Mouse (Mus musculus): ENCODE measurements at regions not wholly inside any gene's neighbourhood (a gene's known extent, or its start where the extent isn't known, plus 50 kb on each side); places are given as distances from the start of the nearest gene placed in this dataset.

GRCm38 (mm10) chr10:109528096-109528495 is 517.3 kb upstream of the Syt1 start:
- H3K4me1 ChIP-seq (replicated peaks; ENCODE audit: control insufficient read depth, insufficient read depth, low read length) = no peaks in the 10 kb centered on the region
- H3K27ac ChIP-seq = no peak overlapping the region
- no peak for ATAC-seq (ENCODE audit: low FRiP score)
- no peaks in the 10 kb centered on the region for H3K36me3 ChIP-seq (replicated peaks; ENCODE audit: control insufficient read depth, insufficient read depth)
- no peak overlapping the region for H3K9ac ChIP-seq
- no peak overlapping the region for H3K4me2 ChIP-seq (replicated peaks)
- 90% methylated on average over 2 of the region's 2 CpGs for WGBS
- no peak overlapping the region for H3K4me3 ChIP-seq (replicated peaks; ENCODE audit: low read length)
- H3K9me3 ChIP-seq (ENCODE audit: control insufficient read depth, low read length) = no peaks in the 10 kb centered on the region
- no peaks in the 10 kb centered on the region for H3K27me3 ChIP-seq (ENCODE audit: control insufficient read depth, insufficient read depth, low read length)
- no peak for DNase-seq (ENCODE audit: low spot score)

DNA sequence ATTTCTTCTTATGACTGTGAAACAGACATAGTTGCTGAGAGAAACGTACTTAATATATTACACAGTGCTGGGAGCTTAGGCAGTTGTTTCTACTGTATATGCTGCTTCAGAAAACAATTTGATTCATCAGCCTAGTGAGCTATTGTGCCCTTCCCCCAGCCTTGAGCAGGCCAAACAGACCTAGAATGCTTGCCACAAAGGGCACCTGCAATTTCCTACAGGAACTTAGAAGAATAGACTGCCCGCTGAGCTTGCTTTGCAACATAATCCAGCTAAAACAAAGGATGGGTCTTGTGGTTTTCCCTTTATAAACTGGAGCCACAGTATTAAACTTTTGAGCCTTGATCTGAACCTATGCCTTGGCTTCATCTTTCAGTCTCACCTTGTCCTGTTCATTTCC is 510.9 kb upstream of the Syt1 start:
- no peak for ATAC-seq (ENCODE audit: low FRiP score)
- 21% methylated on average over 2 of the region's 2 CpGs for WGBS
- H3K4me2 ChIP-seq (replicated peaks) = no peak overlapping the region

GRCm38 (mm10) chr10:109517664-109518063 is 506.9 kb upstream of the Syt1 start:
- H3K27ac ChIP-seq = no peak overlapping the region
- no peak overlapping the region for H3K9ac ChIP-seq
- no peak overlapping the region for H3K4me2 ChIP-seq (replicated peaks)
- H3K9me3 ChIP-seq (ENCODE audit: control insufficient read depth, low read length) = no peaks in the 10 kb centered on the region; the same call in 1 of the 2 replicates
- 83% methylated on average over 1 of the region's 1 CpGs for WGBS
- ATAC-seq (ENCODE audit: low FRiP score) (no peak), DNase-seq (ENCODE audit: low spot score) (no peak)
- no peak overlapping the region for H3K4me3 ChIP-seq (replicated peaks; ENCODE audit: low read length)
- no peaks in the 10 kb centered on the region for H3K27me3 ChIP-seq (ENCODE audit: control insufficient read depth, insufficient read depth, low read length)
- no peaks in the 10 kb centered on the region for H3K4me1 ChIP-seq (replicated peaks; ENCODE audit: control insufficient read depth, insufficient read depth, low read length)
- no peaks in the 10 kb centered on the region for H3K36me3 ChIP-seq (replicated peaks; ENCODE audit: control insufficient read depth, insufficient read depth)

More for the DNA sequence above, 510.9 kb upstream of the Syt1 start:
- Histone ChIP-seq H3K36me3 (replicated peaks; ENCODE audit: control insufficient read depth, insufficient read depth) (no peaks in the 10 kb centered on the region), H3K9ac (no peak overlapping the region), H3K4me3 (replicated peaks; ENCODE audit: low read length) (no peak overlapping the region), H3K4me1 (replicated peaks; ENCODE audit: control insufficient read depth, insufficient read depth, low read length) (no peaks in the 10 kb centered on the region), H3K27ac (no peak overlapping the region), H3K9me3 (ENCODE audit: control insufficient read depth, low read length) (no peaks in the 10 kb centered on the region), H3K27me3 (ENCODE audit: control insufficient read depth, insufficient read depth, low read length) (no peaks in the 10 kb centered on the region)
- no peak for DNase-seq (ENCODE audit: low spot score)

DNA sequence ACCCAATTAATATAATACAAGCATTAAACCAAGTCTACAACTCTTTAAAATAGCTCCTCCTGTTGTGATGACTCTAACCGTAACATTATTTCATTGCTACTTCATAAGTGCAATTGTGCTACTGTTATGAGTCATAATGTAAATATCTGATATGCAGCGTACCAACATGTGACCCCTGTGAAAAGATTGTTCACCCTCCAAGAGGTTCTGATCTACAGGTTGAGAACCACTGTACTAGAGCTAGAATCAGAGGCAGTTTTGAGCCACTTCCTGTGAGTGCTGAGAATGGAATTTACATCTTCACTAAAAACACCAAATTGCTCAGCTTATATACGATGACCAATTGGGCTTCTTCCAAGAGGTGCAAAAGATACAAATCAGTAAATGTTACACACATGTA is 504.4 kb upstream of the Syt1 start:
- no peaks in the 10 kb centered on the region for H3K36me3 ChIP-seq (replicated peaks; ENCODE audit: control insufficient read depth, insufficient read depth)
- H3K27ac ChIP-seq = no peak overlapping the region
- H3K4me3 ChIP-seq (replicated peaks; ENCODE audit: low read length) = no peak overlapping the region
- no peaks in the 10 kb centered on the region; the same call in 1 of the 2 replicates for H3K9me3 ChIP-seq (ENCODE audit: control insufficient read depth, low read length)
- no peaks in the 10 kb centered on the region for H3K4me1 ChIP-seq (replicated peaks; ENCODE audit: control insufficient read depth, insufficient read depth, low read length)
- H3K4me2 ChIP-seq (replicated peaks) = no peak overlapping the region
- no peak for DNase-seq (ENCODE audit: low spot score)
- ATAC-seq (ENCODE audit: low FRiP score) = no peak
- no peak overlapping the region for H3K9ac ChIP-seq
- WGBS = 93% methylated on average over 3 of the region's 3 CpGs
- H3K27me3 ChIP-seq (ENCODE audit: control insufficient read depth, insufficient read depth, low read length) = no peaks in the 10 kb centered on the region

GRCm38 (mm10) chr10:109510917-109511715 is 500.3 kb upstream of the Syt1 start:
- DNase-seq (ENCODE audit: low spot score) (no peak), ATAC-seq (ENCODE audit: low FRiP score) (no peak)
- Histone ChIP-seq H3K4me3 (replicated peaks; ENCODE audit: low read length) (no peak overlapping the region), H3K4me2 (replicated peaks) (no peak overlapping the region), H3K36me3 (replicated peaks; ENCODE audit: control insufficient read depth, insufficient read depth) (no peaks in the 10 kb centered on the region), H3K9ac (no peak overlapping the region), H3K27me3 (ENCODE audit: control insufficient read depth, insufficient read depth, low read length) (no peaks in the 10 kb centered on the region), H3K27ac (no peak overlapping the region), H3K9me3 (ENCODE audit: control insufficient read depth, low read length) (no peaks in the 10 kb centered on the region), H3K4me1 (replicated peaks; ENCODE audit: control insufficient read depth, insufficient read depth, low read length) (no peaks in the 10 kb centered on the region)
- 65% methylated on average over 1 of the region's 1 CpGs for WGBS

DNA sequence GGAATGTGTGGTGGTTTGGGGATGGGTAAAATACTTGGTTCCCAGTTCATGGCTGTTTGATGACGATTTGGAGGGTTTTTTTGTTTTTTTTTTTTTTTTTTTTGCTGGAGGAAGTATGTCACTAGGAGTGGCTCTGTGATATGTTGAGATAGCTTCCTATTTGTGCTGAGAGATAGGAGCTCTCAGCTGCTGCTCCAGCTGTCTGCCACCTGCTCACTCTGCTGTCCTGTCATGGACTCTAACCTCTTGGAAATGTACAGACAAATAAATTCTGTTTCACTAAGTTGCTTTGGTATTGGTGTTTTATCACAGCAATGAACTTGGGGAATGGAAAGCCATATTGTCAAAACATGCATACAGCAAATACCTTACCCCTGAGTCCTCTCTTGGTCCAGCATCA is 497.8 kb upstream of the Syt1 start:
- Histone ChIP-seq H3K27me3 (ENCODE audit: control insufficient read depth, insufficient read depth, low read length) (no peaks in the 10 kb centered on the region), H3K4me1 (replicated peaks; ENCODE audit: control insufficient read depth, insufficient read depth, low read length) (no peaks in the 10 kb centered on the region), H3K4me2 (replicated peaks) (no peak overlapping the region), H3K9me3 (ENCODE audit: control insufficient read depth, low read length) (no peaks in the 10 kb centered on the region), H3K27ac (no peak overlapping the region), H3K4me3 (replicated peaks; ENCODE audit: low read length) (no peak overlapping the region), H3K36me3 (replicated peaks; ENCODE audit: control insufficient read depth, insufficient read depth) (no peaks in the 10 kb centered on the region), H3K9ac (no peak overlapping the region)
- no peak for ATAC-seq (ENCODE audit: low FRiP score)
- DNase-seq (ENCODE audit: low spot score) = no peak
- WGBS = 80% methylated on average over 1 of the region's 1 CpGs

GRCm38 (mm10) chr10:109507228-109507627 is 496.4 kb upstream of the Syt1 start:
- H3K4me3 ChIP-seq (replicated peaks; ENCODE audit: low read length) = no peak overlapping the region
- ATAC-seq (ENCODE audit: low FRiP score) = no peak
- H3K27me3 ChIP-seq (ENCODE audit: control insufficient read depth, insufficient read depth, low read length) = no peaks in the 10 kb centered on the region
- no peak overlapping the region for H3K4me2 ChIP-seq (replicated peaks)
- 82% methylated on average over 3 of the region's 3 CpGs for WGBS
- no peak for DNase-seq (ENCODE audit: low spot score)
- no peak overlapping the region for H3K9ac ChIP-seq
- no peaks in the 10 kb centered on the region for H3K4me1 ChIP-seq (replicated peaks; ENCODE audit: control insufficient read depth, insufficient read depth, low read length)
- H3K36me3 ChIP-seq (replicated peaks; ENCODE audit: control insufficient read depth, insufficient read depth) = no peaks in the 10 kb centered on the region
- H3K9me3 ChIP-seq (ENCODE audit: control insufficient read depth, low read length) = no peaks in the 10 kb centered on the region
- no peak overlapping the region for H3K27ac ChIP-seq

DNA sequence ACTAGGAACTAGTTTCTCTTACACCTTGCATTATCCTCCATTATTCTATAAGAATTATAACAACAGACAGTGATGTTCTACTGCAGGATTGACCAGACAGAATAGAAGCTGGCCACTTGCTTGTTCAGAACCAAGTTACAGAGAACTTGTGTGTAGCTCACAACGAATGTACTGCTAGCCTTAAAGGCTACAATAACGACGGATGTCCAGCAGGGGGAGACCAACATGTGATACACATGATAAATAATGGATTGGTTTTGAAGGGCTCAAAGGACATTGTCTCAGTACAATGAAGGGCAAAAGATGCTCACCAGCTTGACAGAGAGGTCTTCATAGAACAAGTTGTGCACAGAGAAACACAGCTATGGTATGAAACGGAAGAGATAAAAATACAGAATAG is 493.9 kb upstream of the Syt1 start:
- Histone ChIP-seq H3K9me3 (ENCODE audit: control insufficient read depth, low read length) (no peaks in the 10 kb centered on the region), H3K4me3 (replicated peaks; ENCODE audit: low read length) (no peak overlapping the region), H3K9ac (no peak overlapping the region), H3K4me2 (replicated peaks) (no peak overlapping the region), H3K27ac (no peak overlapping the region), H3K36me3 (replicated peaks; ENCODE audit: control insufficient read depth, insufficient read depth) (no peaks in the 10 kb centered on the region), H3K4me1 (replicated peaks; ENCODE audit: control insufficient read depth, insufficient read depth, low read length) (no peaks in the 10 kb centered on the region), H3K27me3 (ENCODE audit: control insufficient read depth, insufficient read depth, low read length) (no peaks in the 10 kb centered on the region)
- DNase-seq (ENCODE audit: low spot score) (no peak), ATAC-seq (ENCODE audit: low FRiP score) (no peak)
- WGBS = 61% methylated on average over 4 of the region's 4 CpGs

GRCm38 (mm10) chr10:109500861-109501260 is 490.1 kb upstream of the Syt1 start:
- no peak overlapping the region for H3K4me3 ChIP-seq (replicated peaks; ENCODE audit: low read length)
- H3K27ac ChIP-seq = no peak overlapping the region
- DNase-seq (ENCODE audit: low spot score) (no peak), ATAC-seq (ENCODE audit: low FRiP score) (no peak)
- no peaks in the 10 kb centered on the region for H3K4me1 ChIP-seq (replicated peaks; ENCODE audit: control insufficient read depth, insufficient read depth, low read length)
- no peak overlapping the region for H3K9ac ChIP-seq
- no peaks in the 10 kb centered on the region for H3K27me3 ChIP-seq (ENCODE audit: control insufficient read depth, insufficient read depth, low read length)
- H3K9me3 ChIP-seq (ENCODE audit: control insufficient read depth, low read length) = no peaks in the 10 kb centered on the region
- no peak overlapping the region for H3K4me2 ChIP-seq (replicated peaks)
- no peaks in the 10 kb centered on the region for H3K36me3 ChIP-seq (replicated peaks; ENCODE audit: control insufficient read depth, insufficient read depth)

- ATAC-seq (ENCODE audit: low FRiP score) (no peak), DNase-seq (ENCODE audit: low spot score) (no peak)
- no peaks in the 10 kb centered on the region for H3K9me3 ChIP-seq (ENCODE audit: control insufficient read depth, low read length)
- H3K4me3 ChIP-seq (replicated peaks; ENCODE audit: low read length) = no peak overlapping the region
- H3K27me3 ChIP-seq (ENCODE audit: control insufficient read depth, insufficient read depth, low read length) = no peaks in the 10 kb centered on the region
- no peak overlapping the region for H3K27ac ChIP-seq
- no peak overlapping the region for H3K9ac ChIP-seq
- no peaks in the 10 kb centered on the region for H3K4me1 ChIP-seq (replicated peaks; ENCODE audit: control insufficient read depth, insufficient read depth, low read length)
- 65% methylated on average over 3 of the region's 3 CpGs for WGBS
- H3K4me2 ChIP-seq (replicated peaks) = no peak overlapping the region
- no peaks in the 10 kb centered on the region for H3K36me3 ChIP-seq (replicated peaks; ENCODE audit: control insufficient read depth, insufficient read depth)
Observed at GRCm38 (mm10) chr10:109498301-109498700, 487.5 kb upstream of the Syt1 start.

Data from hindbrain, embryonic 14.5 days (tissue).